ENCODE assay signal across 25 mouse cellular contexts in genomic region chr3:56740902-56741301, GRCm38 (mm10).
DNase-seq lines count a peak whose midpoint lies in the region; ATAC-seq and TF ChIP-seq lines count a peak whose summit lies in the region.
"Had no signal": no experiment of that assay in that cellular context is flagged by ENCODE, and none has a peak within 500 bp of the region (broad histone marks: within the 10 kb centered on the region; RNA-seq: fewer than 3 reads in every experiment).

No protein-coding gene starts in this region.

- no peak overlapping the region for H3K27ac ChIP-seq in hindbrain, embryonic 15.5 days (replicated peaks)
- no peak overlapping the region for H3K27ac ChIP-seq in hindbrain, embryonic 10.5 days
- H3K27ac ChIP-seq in midbrain, postnatal 0 days (ENCODE audit: low read depth, low read length) = no peak overlapping the region
- no peak overlapping the region for H3K27ac ChIP-seq in midbrain, embryonic 11.5 days (ENCODE audit: low read depth, low read length)
- H3K27ac ChIP-seq: embryonic facial prominence, embryonic 15.5 days; forebrain, embryonic 10.5 days; heart, adult 2 months; heart, embryonic 15.5 days had no signal

- H3K36me3 ChIP-seq in hindbrain, embryonic 15.5 days = no peaks in the 10 kb centered on the region
- H3K36me3 ChIP-seq in hindbrain, embryonic 10.5 days = no peaks in the 10 kb centered on the region
- no peaks in the 10 kb centered on the region for H3K36me3 ChIP-seq in midbrain, postnatal 0 days (ENCODE audit: insufficient read depth, low read length)
- H3K36me3 ChIP-seq in midbrain, embryonic 11.5 days (ENCODE audit: control insufficient read depth, insufficient read depth, low read length) = no peaks in the 10 kb centered on the region
- H3K36me3 ChIP-seq: embryonic facial prominence, embryonic 15.5 days; forebrain, embryonic 10.5 days; G1E; heart, embryonic 15.5 days had no signal

- no peaks in the 10 kb centered on the region for H3K4me1 ChIP-seq in hindbrain, embryonic 15.5 days (replicated peaks)
- no peaks in the 10 kb centered on the region for H3K4me1 ChIP-seq in hindbrain, embryonic 10.5 days (replicated peaks)
- H3K4me1 ChIP-seq in midbrain, postnatal 0 days (ENCODE audit: insufficient read depth, low read length) = no peaks in the 10 kb centered on the region
- no peaks in the 10 kb centered on the region for H3K4me1 ChIP-seq in midbrain, embryonic 11.5 days (ENCODE audit: control insufficient read depth, insufficient read depth, low read length)
- H3K4me1 ChIP-seq: embryonic facial prominence, embryonic 15.5 days; forebrain, embryonic 10.5 days; heart, embryonic 15.5 days had no signal

- no peak for TF ChIP-seq CTCF in midbrain, postnatal 0 days (IDR thresholded peaks at IDR 0.05)

- H3K4me2 ChIP-seq in hindbrain, embryonic 15.5 days = no peak overlapping the region
- no peak overlapping the region for H3K4me2 ChIP-seq in midbrain, postnatal 0 days (ENCODE audit: low read depth, low read length, poor library complexity, severe bottlenecking)
- H3K4me2 ChIP-seq in midbrain, embryonic 11.5 days = no peak overlapping the region
- H3K4me2 ChIP-seq: embryonic facial prominence, embryonic 15.5 days; heart, embryonic 11.5 days; heart, embryonic 15.5 days had no signal

- H3K27me3 ChIP-seq in hindbrain, embryonic 15.5 days = no peaks in the 10 kb centered on the region
- H3K27me3 ChIP-seq in hindbrain, embryonic 10.5 days (ENCODE audit: insufficient read depth, poor library complexity, severe bottlenecking) = no peaks in the 10 kb centered on the region
- H3K27me3 ChIP-seq in midbrain, postnatal 0 days (ENCODE audit: insufficient read depth, low read length) = no peaks in the 10 kb centered on the region
- H3K27me3 ChIP-seq in midbrain, embryonic 11.5 days (ENCODE audit: control insufficient read depth, insufficient read depth, low read length) = no peaks in the 10 kb centered on the region
- H3K27me3 ChIP-seq: embryonic facial prominence, embryonic 15.5 days; heart, embryonic 15.5 days had no signal

- no peak overlapping the region for H3K4me3 ChIP-seq in hindbrain, embryonic 15.5 days
- no peak overlapping the region for H3K4me3 ChIP-seq in hindbrain, embryonic 10.5 days
- no peak overlapping the region for H3K4me3 ChIP-seq in midbrain, postnatal 0 days (ENCODE audit: low read depth, low read length)
- no peak overlapping the region for H3K4me3 ChIP-seq in midbrain, embryonic 11.5 days (ENCODE audit: low read depth, low read length)
- H3K4me3 ChIP-seq: embryonic facial prominence, embryonic 15.5 days; erythroblast, embryonic 14.5 days; forebrain, embryonic 10.5 days; heart, adult 2 months; heart, embryonic 15.5 days had no signal

- H3K9me3 ChIP-seq in hindbrain, embryonic 15.5 days = no peaks in the 10 kb centered on the region
- H3K9me3 ChIP-seq in hindbrain, embryonic 10.5 days = no peaks in the 10 kb centered on the region
- H3K9me3 ChIP-seq in midbrain, postnatal 0 days (ENCODE audit: low read length) = no peaks in the 10 kb centered on the region
- no peaks in the 10 kb centered on the region for H3K9me3 ChIP-seq in midbrain, embryonic 11.5 days (ENCODE audit: control insufficient read depth, low read length)
- H3K9me3 ChIP-seq: embryonic facial prominence, embryonic 15.5 days; forebrain, embryonic 10.5 days; heart, embryonic 15.5 days had no signal

- peak; percentile 59; the same call in 1 of the 2 replicates for ATAC-seq in hindbrain, embryonic 15.5 days (ENCODE audit: low FRiP score, low read depth)
- ATAC-seq in midbrain, postnatal 0 days (ENCODE audit: low FRiP score) = no peak; the same call in 1 of the 2 replicates
- ATAC-seq in midbrain, embryonic 11.5 days (ENCODE audit: low FRiP score) = no peak
- ATAC-seq: CD4-positive, CD25-positive, alpha-beta regulatory T cell, adult 4 months; forebrain, embryonic 14.5 days; intestine, embryonic 16.5 days had no signal

- H3K9ac ChIP-seq in hindbrain, embryonic 15.5 days = no peak overlapping the region
- H3K9ac ChIP-seq in midbrain, postnatal 0 days (replicated peaks; ENCODE audit: low read length, poor library complexity, severe bottlenecking) = no peak overlapping the region
- no peak overlapping the region for H3K9ac ChIP-seq in midbrain, embryonic 11.5 days (ENCODE audit: low read length)
- H3K9ac ChIP-seq: embryonic facial prominence, embryonic 15.5 days; heart, embryonic 15.5 days had no signal

- DNase-seq in cerebellum, adult 11-12 months = peak; percentile 36
- DNase-seq in cerebellum, adult 11 months = no peak
- no peak for DNase-seq in hindbrain, embryonic 10.5 days (ENCODE audit: low spot score)
- DNase-seq in midbrain, postnatal 0 days (ENCODE audit: low spot score) = peak; percentile 75
- no peak for DNase-seq in midbrain, embryonic 11.5 days (ENCODE audit: low spot score, missing footprints)
- DNase-seq in cerebellum, postnatal 36 days = peak; percentile 36 to 46
- no peak for DNase-seq in frontal cortex, postnatal 25 days (ENCODE audit: low spot score in 2 of 2)
- DNase-seq: adrenal gland, adult 8-10 months; adrenal gland, postnatal 36 days; B cell, adult 2 months; embryo, embryonic 11 days; gastrocnemius, postnatal 36 days; heart, adult 2 months; heart, postnatal 14 days; kidney, adult 2 months had no signal

Comparison
In these comparisons a context has a peak if more than half of its experiments do, and no peak if none do; other contexts are left out.
1. DNase-seq: peak in cerebellum, adult 11-12 months (single experiment), midbrain, postnatal 0 days (single experiment) and cerebellum, postnatal 36 days (2 of 2); none in cerebellum, adult 11 months (single experiment), hindbrain, embryonic 10.5 days (single experiment), midbrain, embryonic 11.5 days (single experiment) and frontal cortex, postnatal 25 days (0 of 2).